ENCODE assay signal across 9 mouse cellular contexts in the genomic region with DNA sequence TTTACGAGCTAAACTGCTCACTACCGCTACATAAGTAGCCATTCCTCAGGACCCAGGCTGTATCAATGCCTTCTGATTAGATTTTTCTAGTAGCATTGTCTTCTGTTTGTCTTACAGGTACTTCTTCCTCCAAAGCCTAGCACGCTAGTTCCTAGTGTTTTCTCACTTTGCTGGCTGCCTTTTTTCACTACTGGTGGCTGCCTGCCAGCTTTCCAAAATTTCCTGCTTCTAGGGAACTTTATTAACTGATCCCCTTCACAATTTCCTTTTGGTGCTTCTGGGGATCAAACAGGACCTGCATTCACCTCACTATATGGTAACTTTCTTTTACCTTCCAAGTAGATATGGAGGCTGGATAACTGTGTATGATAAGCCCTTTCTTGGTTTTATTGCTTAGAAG. TPM values are rescaled to one million over a fixed set of nuclear protein-coding genes. Genes with fewer than 3 reads are reported as not detected.
A peak's percentile ranks its signal among the peaks of the same experiment; 100 is the strongest.
DNase-seq lines count a peak whose midpoint lies in the region; ATAC-seq and TF ChIP-seq lines count a peak whose summit lies in the region.
"Had no signal": no experiment of that assay in that cellular context is flagged by ENCODE, and none has a peak within 500 bp of the region (broad histone marks: within the 10 kb centered on the region; RNA-seq: fewer than 3 reads in every experiment).

No protein-coding gene starts in this region.

- H3K27me3 ChIP-seq in neural tube, embryonic 11.5 days (ENCODE audit: control insufficient read depth, insufficient read depth, low read length), result no peaks in the 10 kb centered on the region
- H3K27me3 ChIP-seq in forebrain, embryonic 16.5 days (replicated peaks; ENCODE audit: control insufficient read depth, insufficient read depth, low read length), result no peaks in the 10 kb centered on the region
- no peaks in the 10 kb centered on the region for H3K27me3 ChIP-seq in limb, embryonic 15.5 days
- H3K27me3 ChIP-seq in stomach, postnatal 0 days (ENCODE audit: control insufficient read depth, insufficient read depth, low read length), result no peaks in the 10 kb centered on the region
- H3K27me3 ChIP-seq in thymus, adult 2 months (ENCODE audit: control insufficient read depth, insufficient read depth, low read length), result no peaks in the 10 kb centered on the region

- no peak overlapping the region for H3K27ac ChIP-seq in neural tube, embryonic 11.5 days (ENCODE audit: low read depth, low read length)
- no peak overlapping the region for H3K27ac ChIP-seq in forebrain, embryonic 16.5 days (ENCODE audit: low read length)
- no peak overlapping the region for H3K27ac ChIP-seq in limb, embryonic 15.5 days
- no peak overlapping the region for H3K27ac ChIP-seq in stomach, postnatal 0 days (replicated peaks)
- no peak overlapping the region for H3K27ac ChIP-seq in thymus, adult 2 months (ENCODE audit: control insufficient read depth, insufficient read depth, low read length)

- no peak for ATAC-seq in neural tube, embryonic 11.5 days (ENCODE audit: insufficient read depth, low FRiP score, low TSS enrichment)
- no peak for ATAC-seq in forebrain, embryonic 16.5 days
- ATAC-seq in limb, embryonic 15.5 days (ENCODE audit: insufficient number of reproducible peaks, low FRiP score, low TSS enrichment, low read depth), result no peak
- ATAC-seq in stomach, postnatal 0 days (ENCODE audit: low FRiP score, low TSS enrichment), result no peak

- H3K36me3 ChIP-seq in neural tube, embryonic 11.5 days (ENCODE audit: control insufficient read depth, insufficient read depth, low read length), result peaks cover 11% of the 10 kb centered on the region
- peaks cover 11% of the 10 kb centered on the region for H3K36me3 ChIP-seq in forebrain, embryonic 16.5 days (ENCODE audit: control insufficient read depth, insufficient read depth)
- peaks cover 43% of the 10 kb centered on the region for H3K36me3 ChIP-seq in limb, embryonic 15.5 days
- peaks cover 11% of the 10 kb centered on the region; the same call in 1 of the 2 replicates for H3K36me3 ChIP-seq in stomach, postnatal 0 days (ENCODE audit: control insufficient read depth, insufficient read depth, low read length)
- H3K36me3 ChIP-seq in thymus, adult 2 months (ENCODE audit: control insufficient read depth, insufficient read depth, low read length), result peaks cover 17% of the 10 kb centered on the region

- peaks cover 18% of the 10 kb centered on the region for H3K4me1 ChIP-seq in neural tube, embryonic 11.5 days (ENCODE audit: control insufficient read depth, insufficient read depth, low read length)
- peaks cover 23% of the 10 kb centered on the region for H3K4me1 ChIP-seq in forebrain, embryonic 16.5 days (replicated peaks; ENCODE audit: control insufficient read depth, insufficient read depth, low read length)
- peaks cover 30% of the 10 kb centered on the region for H3K4me1 ChIP-seq in limb, embryonic 15.5 days
- 0 out of 2 replicates have a peak, but pooled peaks cover 3% of the 10 kb centered on the region for H3K4me1 ChIP-seq in stomach, postnatal 0 days (replicated peaks; ENCODE audit: control insufficient read depth, insufficient read depth)
- H3K4me1 ChIP-seq in thymus, adult 2 months (replicated peaks; ENCODE audit: control insufficient read depth, insufficient read depth, low read length), result peaks cover 9% of the 10 kb centered on the region

- intact Hi-C loops in left cerebral cortex, postnatal 14 days (cut with DNase I), result no loop called here

- no peaks in the 10 kb centered on the region for H3K9me3 ChIP-seq in neural tube, embryonic 11.5 days (ENCODE audit: control insufficient read depth, low read length)
- no peaks in the 10 kb centered on the region for H3K9me3 ChIP-seq in forebrain, embryonic 16.5 days (ENCODE audit: control insufficient read depth, low read length)
- H3K9me3 ChIP-seq in limb, embryonic 15.5 days, result no peaks in the 10 kb centered on the region
- H3K9me3 ChIP-seq in stomach, postnatal 0 days (ENCODE audit: control insufficient read depth, low read length), result no peaks in the 10 kb centered on the region

- no peak for TF ChIP-seq EP300 in stomach, postnatal 0 days (optimal IDR thresholded peaks at IDR 0.05)

- no peak for DNase-seq in neural tube, embryonic 11.5 days (ENCODE audit: low spot score)
- no peak for DNase-seq in neural tube, embryonic 10.5 days (ENCODE audit: extremely low spot score, low spot score)
- DNase-seq in stomach, postnatal 0 days (ENCODE audit: low spot score), result no peak
- no peak for DNase-seq in adrenal gland, postnatal 10 days
- DNase-seq in left cerebral cortex, postnatal 14 days (ENCODE audit: low spot score in 2 of 2), result no peak
- no peak for DNase-seq in thymus, adult 2 months

- peak overlapping the region; percentile 63 for H3K4me2 ChIP-seq in neural tube, embryonic 11.5 days (ENCODE audit: low read depth)
- H3K4me2 ChIP-seq in forebrain, embryonic 16.5 days (ENCODE audit: low read length), result peak overlapping the region; percentile 97
- peak overlapping the region; percentile 64 for H3K4me2 ChIP-seq in limb, embryonic 15.5 days
- peak overlapping the region; percentile 87 for H3K4me2 ChIP-seq in stomach, postnatal 0 days (replicated peaks; ENCODE audit: low read depth)

- TF ChIP-seq CTCF in stomach, postnatal 0 days (IDR thresholded peaks at IDR 0.05; ENCODE audit: low read depth), result no peak
- TF ChIP-seq CTCF in thymus, adult 2 months (IDR thresholded peaks at IDR 0.05; ENCODE audit: borderline replicate concordance, control insufficient read depth, extremely low read depth, insufficient read depth, low read length, poor library complexity), result no peak

- peak overlapping the region; percentile 94 for H3K9ac ChIP-seq in neural tube, embryonic 11.5 days (ENCODE audit: low read length)
- H3K9ac ChIP-seq in forebrain, embryonic 16.5 days (replicated peaks; ENCODE audit: low read depth, low read length), result peak overlapping the region; percentile 96; the same call in 1 of the 2 replicates
- H3K9ac ChIP-seq in limb, embryonic 15.5 days, result peak overlapping the region; percentile 93; the same call in 1 of the 2 replicates
- peak overlapping the region; percentile 83 for H3K9ac ChIP-seq in stomach, postnatal 0 days (ENCODE audit: low read length)

- WGBS in neural tube, embryonic 11.5 days, result 61% methylated on average over 3 of the region's 3 CpGs
- 54% methylated on average over 3 of the region's 3 CpGs for WGBS in forebrain, embryonic 16.5 days
- 29% methylated on average over 3 of the region's 3 CpGs for WGBS in limb, embryonic 15.5 days
- 26% methylated on average over 3 of the region's 3 CpGs for WGBS in stomach, postnatal 0 days
- WGBS in thymus, adult 2 months, result 59% methylated on average over 3 of the region's 3 CpGs

- no peak for TF ChIP-seq POLR2A in thymus, adult 2 months (IDR thresholded peaks at IDR 0.05; ENCODE audit: control insufficient read depth, extremely low read depth, insufficient read depth, low read length, poor library complexity)

- H3K4me3 ChIP-seq in neural tube, embryonic 11.5 days (ENCODE audit: low read depth, low read length), result peak overlapping the region; percentile 88
- H3K4me3 ChIP-seq in forebrain, embryonic 16.5 days (replicated peaks; ENCODE audit: low read length), result peak overlapping the region; percentile 98
- H3K4me3 ChIP-seq in limb, embryonic 15.5 days, result peak overlapping the region; percentile 91
- H3K4me3 ChIP-seq in stomach, postnatal 0 days (ENCODE audit: low read depth, low read length), result peak overlapping the region; percentile 82
- no peak overlapping the region for H3K4me3 ChIP-seq in thymus, adult 2 months (ENCODE audit: control insufficient read depth, insufficient read depth, low read length)

RNA-seq across cellular contexts. Expression of a gene that starts 1.2 kb away (rescaled TPM):
- polyA plus RNA-seq in neural tube, embryonic 11.5 days (2014; fragmentation: Nextera tagmentation; extraction: Ambion mirVana), result 116 and 128 TPM in 2 replicates
- 91.7 and 95.1 TPM in 2 replicates for polyA plus RNA-seq in forebrain, embryonic 16.5 days (2015; fragmentation: Nextera tagmentation; extraction: Ambion mirVana)
- 97.4 and 102 TPM in 2 replicates for polyA plus RNA-seq in limb, embryonic 15.5 days (2015; fragmentation: Nextera tagmentation; extraction: Ambion mirVana)
- 32.3 and 33.3 TPM in 2 replicates for polyA plus RNA-seq in stomach, postnatal 0 days (2015; fragmentation: Nextera tagmentation; extraction: Ambion mirVana)
- total RNA-seq in adrenal gland, postnatal 10 days (2021), result 100 to 1,000 TPM; 142 to 150 TPM
- total RNA-seq in left cerebral cortex, postnatal 14 days (2021), result 100 to 1,000 TPM in 1 of 2 experiments, 10 to 100 TPM in 1; 97.6 to 104 TPM
- polyA plus RNA-seq in thymus, adult 2 months (2012; rRNA removed), result 203 and 219 TPM in 2 replicates

RNA-seq across cellular contexts. Expression of a gene that starts 6.3 kb away (rescaled TPM):
- polyA plus RNA-seq in neural tube, embryonic 11.5 days (2014; fragmentation: Nextera tagmentation; extraction: Ambion mirVana), result 40.8 and 49.9 TPM in 2 replicates
- 41.0 and 45.9 TPM in 2 replicates for polyA plus RNA-seq in forebrain, embryonic 16.5 days (2015; fragmentation: Nextera tagmentation; extraction: Ambion mirVana)
- 38.6 and 42.0 TPM in 2 replicates for polyA plus RNA-seq in limb, embryonic 15.5 days (2015; fragmentation: Nextera tagmentation; extraction: Ambion mirVana)
- 19.1 and 19.5 TPM in 2 replicates for polyA plus RNA-seq in stomach, postnatal 0 days (2015; fragmentation: Nextera tagmentation; extraction: Ambion mirVana)
- total RNA-seq in adrenal gland, postnatal 10 days (2021), result 10 to 100 TPM; 23.7 to 25.2 TPM
- 10 to 100 TPM; 23.0 to 23.4 TPM for total RNA-seq in left cerebral cortex, postnatal 14 days (2021)
- 51.9 and 56.0 TPM in 2 replicates for polyA plus RNA-seq in thymus, adult 2 months (2012; rRNA removed)

RNA-seq across cellular contexts. Expression of a gene that starts 10.4 kb away (rescaled TPM):
- polyA plus RNA-seq in neural tube, embryonic 11.5 days (2014; fragmentation: Nextera tagmentation; extraction: Ambion mirVana), result not detected in 2 replicates
- 0.34 TPM in 1 of 2 replicates, not detected in the other for polyA plus RNA-seq in forebrain, embryonic 16.5 days (2015; fragmentation: Nextera tagmentation; extraction: Ambion mirVana)
- polyA plus RNA-seq in limb, embryonic 15.5 days (2015; fragmentation: Nextera tagmentation; extraction: Ambion mirVana), result not detected in 2 replicates
- not detected in 2 replicates for polyA plus RNA-seq in stomach, postnatal 0 days (2015; fragmentation: Nextera tagmentation; extraction: Ambion mirVana)
- total RNA-seq in adrenal gland, postnatal 10 days (2021), result not detected
- total RNA-seq in left cerebral cortex, postnatal 14 days (2021), result 1 to 10 TPM; 2.4 to 4.3 TPM
- not detected in 2 replicates for polyA plus RNA-seq in thymus, adult 2 months (2012; rRNA removed)
- polyA plus RNA-seq: small intestine, adult 2 months had no signal

RNA-seq across cellular contexts. Expression of a gene that starts 10.4 kb away (rescaled TPM):
- polyA plus RNA-seq in neural tube, embryonic 11.5 days (2014; fragmentation: Nextera tagmentation; extraction: Ambion mirVana), result 103 and 112 TPM in 2 replicates
- polyA plus RNA-seq in forebrain, embryonic 16.5 days (2015; fragmentation: Nextera tagmentation; extraction: Ambion mirVana), result 49.9 and 50.6 TPM in 2 replicates
- 76.8 and 80.9 TPM in 2 replicates for polyA plus RNA-seq in limb, embryonic 15.5 days (2015; fragmentation: Nextera tagmentation; extraction: Ambion mirVana)
- polyA plus RNA-seq in stomach, postnatal 0 days (2015; fragmentation: Nextera tagmentation; extraction: Ambion mirVana), result 48.2 and 49.9 TPM in 2 replicates
- total RNA-seq in adrenal gland, postnatal 10 days (2021), result 10 to 100 TPM; 31.5 to 31.9 TPM
- 10 to 100 TPM; 15.9 to 22.2 TPM for total RNA-seq in left cerebral cortex, postnatal 14 days (2021)
- 15.3 and 19.1 TPM in 2 replicates for polyA plus RNA-seq in thymus, adult 2 months (2012; rRNA removed)

RNA-seq across cellular contexts. Expression of a gene that starts 15.3 kb away (rescaled TPM):
- polyA plus RNA-seq in neural tube, embryonic 11.5 days (2014; fragmentation: Nextera tagmentation; extraction: Ambion mirVana), result not detected in 2 replicates
- not detected in 2 replicates for polyA plus RNA-seq in forebrain, embryonic 16.5 days (2015; fragmentation: Nextera tagmentation; extraction: Ambion mirVana)
- polyA plus RNA-seq in limb, embryonic 15.5 days (2015; fragmentation: Nextera tagmentation; extraction: Ambion mirVana), result not detected in 2 replicates
- not detected in 2 replicates for polyA plus RNA-seq in stomach, postnatal 0 days (2015; fragmentation: Nextera tagmentation; extraction: Ambion mirVana)
- total RNA-seq in adrenal gland, postnatal 10 days (2021), result not detected
- not detected for total RNA-seq in left cerebral cortex, postnatal 14 days (2021)
- polyA plus RNA-seq in thymus, adult 2 months (2012; rRNA removed), result not detected in 2 replicates
- polyA plus RNA-seq: small intestine, adult 2 months had no signal
